Mouse (Mus musculus) mouse trophoblast stem cell (cell line): ENCODE results near the gene Stip1.
"Not testable (repeated sequence)": the region's sequence is repeated elsewhere in the genome, so short reads cannot be mapped to it uniquely, and the experiment has no call there.

Source experiments
- in situ Hi-C, 2 experiments: fragments of 300-500 bp; cut with MseI, MboI; formaldehyde crosslinking; loops; 2 replicates in 1 of 2; 3 replicates in 1 of 2; pipeline ENCODE4 v1.15.1; 2025

The Stip1 gene

DNA sequence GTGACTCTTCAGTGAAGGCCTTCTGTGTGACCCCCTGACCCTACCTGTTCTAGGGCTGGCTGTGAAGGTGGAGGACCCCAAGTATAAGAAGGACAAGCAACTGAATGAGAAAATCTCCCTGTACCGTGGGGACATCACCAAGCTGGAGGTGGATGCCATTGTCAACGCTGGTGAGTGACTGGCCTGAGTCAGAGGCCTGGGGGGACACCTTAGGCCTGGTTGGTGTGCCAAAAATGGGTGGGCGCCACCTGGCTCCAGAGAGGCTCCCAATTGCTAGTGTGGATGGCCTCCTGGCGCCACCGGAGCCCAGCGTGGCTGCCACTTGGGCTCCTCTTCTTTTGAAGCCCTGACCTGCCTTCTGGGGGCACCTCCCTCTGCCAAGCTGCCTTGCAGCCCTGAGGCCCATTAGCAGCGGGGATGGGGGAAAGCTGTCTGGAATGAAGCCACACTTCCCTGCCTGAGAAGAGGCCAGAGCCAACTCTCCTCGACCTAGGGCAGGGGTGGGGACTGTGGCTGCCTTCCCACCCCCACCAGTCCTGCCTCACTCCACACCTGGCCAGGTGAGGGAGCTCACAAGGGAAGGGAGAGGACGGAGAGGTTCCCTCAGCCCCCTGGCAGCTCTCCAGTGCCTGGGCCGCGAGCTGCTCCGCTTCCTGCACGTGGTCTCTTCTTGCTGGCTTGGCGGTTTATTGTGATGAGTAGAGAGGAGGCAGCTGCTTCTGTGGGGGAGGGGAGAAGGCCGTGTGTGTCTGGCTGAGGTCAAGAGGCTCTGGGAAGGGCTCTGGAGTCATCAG is 26.5 kb upstream of the Stip1 start:
- in situ Hi-C loops: loop anchor here (10.0 kb wide), 1 partner anchor 139 kb away; the partner anchor contains the start of gene Otub1 (in 2 of the 2)

DNA sequence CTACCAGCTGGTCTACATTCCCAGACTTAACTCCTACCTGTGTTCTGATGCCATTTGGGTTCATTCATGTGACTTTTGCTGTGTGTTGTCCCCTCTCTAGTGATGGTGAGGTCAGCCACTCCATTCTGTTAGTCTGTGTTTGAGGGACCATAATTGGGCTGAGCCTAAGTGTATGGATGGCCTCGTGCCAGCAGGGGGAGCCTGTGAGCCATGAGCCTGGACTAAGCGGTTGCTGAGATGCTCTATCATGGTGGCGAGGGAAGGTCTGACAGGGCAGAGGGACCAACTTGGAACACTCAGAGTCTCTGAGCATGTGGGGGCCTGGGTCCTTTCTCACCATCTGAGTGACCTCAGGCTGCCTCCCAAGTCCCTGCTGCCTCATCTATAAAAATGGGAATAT is 24.8 kb upstream of the Stip1 start:
- in situ Hi-C loops: loop anchor here (10.0 kb wide), 1 partner anchor 140 kb away; the partner anchor contains the start of gene Otub1 (in 2 of the 2)

DNA sequence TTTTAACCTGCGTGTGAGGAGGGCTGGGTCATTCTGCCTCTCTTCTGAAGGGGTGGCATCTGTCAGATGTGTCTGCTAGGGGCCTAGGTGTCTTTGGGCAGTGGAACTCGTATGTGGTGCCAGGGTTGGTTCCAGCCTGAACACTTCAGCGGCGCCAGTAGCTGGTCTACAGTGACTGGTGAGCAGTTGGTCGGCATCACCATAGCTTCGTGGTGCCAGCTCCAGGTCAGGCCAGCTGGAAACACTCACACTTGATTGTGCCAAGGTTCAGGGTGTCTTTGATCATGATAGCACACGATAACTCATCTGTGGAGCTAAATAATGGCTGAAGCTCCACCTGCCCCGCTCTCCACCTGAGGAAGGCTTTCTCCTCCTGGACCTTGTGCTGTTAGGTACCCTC is 23.1 kb upstream of the Stip1 start:
- in situ Hi-C loops: loop anchor here (10.0 kb wide), 1 partner anchor 142 kb away; the partner anchor contains the start of gene Otub1 (in 2 of the 2)

DNA sequence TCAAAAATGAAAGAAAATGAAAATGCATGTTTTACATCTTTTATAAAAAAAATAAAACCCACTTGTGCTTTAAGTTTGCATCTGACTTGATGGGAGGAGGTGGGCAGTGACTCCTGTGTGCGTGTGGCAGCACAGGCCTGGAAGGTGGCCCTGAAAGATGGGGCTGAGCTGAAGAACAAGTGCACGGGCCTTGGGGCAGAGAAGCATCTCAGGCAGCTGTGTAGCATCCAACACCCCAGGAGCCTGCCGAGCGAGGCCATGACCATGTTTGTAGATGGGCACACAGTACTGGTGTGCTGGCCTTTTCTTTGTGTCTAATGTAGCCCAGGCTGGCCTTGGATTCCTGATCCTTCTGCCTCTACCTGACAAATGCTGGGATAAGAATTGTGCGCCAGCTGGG is 22.3 kb upstream of the Stip1 start:
- in situ Hi-C loops: loop anchor here (10.0 kb wide), 1 partner anchor 143 kb away; the partner anchor contains the start of gene Otub1 (in 2 of the 2)

- in situ Hi-C loops: no loop called here
Measured at GRCm38 (mm10) chr19:7058541-7058940, 18.8 kb upstream of the Stip1 start.

DNA sequence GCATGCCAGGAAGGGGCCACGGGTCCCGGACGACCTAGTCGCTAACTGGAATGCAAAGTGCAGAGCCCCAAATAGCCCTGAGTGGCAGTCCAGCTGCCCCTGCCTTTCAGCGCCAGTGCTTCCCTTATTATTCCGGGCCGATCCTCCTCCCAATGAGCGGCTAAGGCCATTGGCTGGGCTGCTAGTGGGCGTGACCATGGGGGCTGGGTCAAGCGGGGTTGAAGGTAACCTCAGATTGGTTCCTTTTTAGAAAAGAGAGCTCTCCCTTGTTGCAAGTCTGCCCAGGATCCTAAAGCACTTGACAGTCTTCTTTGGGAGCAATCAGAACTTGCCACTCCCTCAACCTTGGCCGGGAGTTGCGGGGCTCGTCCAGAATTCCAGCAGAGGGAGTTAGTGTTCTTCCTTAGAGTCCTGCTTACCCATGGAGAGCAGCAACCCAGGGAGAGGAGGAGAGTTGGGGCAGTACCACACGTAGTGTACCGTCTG is 18.0 kb upstream of the Stip1 start:
- in situ Hi-C loops: no loop called here

- in situ Hi-C loops: no loop called here
Measured at GRCm38 (mm10) chr19:7057126-7057721, 17.5 kb upstream of the Stip1 start.

DNA sequence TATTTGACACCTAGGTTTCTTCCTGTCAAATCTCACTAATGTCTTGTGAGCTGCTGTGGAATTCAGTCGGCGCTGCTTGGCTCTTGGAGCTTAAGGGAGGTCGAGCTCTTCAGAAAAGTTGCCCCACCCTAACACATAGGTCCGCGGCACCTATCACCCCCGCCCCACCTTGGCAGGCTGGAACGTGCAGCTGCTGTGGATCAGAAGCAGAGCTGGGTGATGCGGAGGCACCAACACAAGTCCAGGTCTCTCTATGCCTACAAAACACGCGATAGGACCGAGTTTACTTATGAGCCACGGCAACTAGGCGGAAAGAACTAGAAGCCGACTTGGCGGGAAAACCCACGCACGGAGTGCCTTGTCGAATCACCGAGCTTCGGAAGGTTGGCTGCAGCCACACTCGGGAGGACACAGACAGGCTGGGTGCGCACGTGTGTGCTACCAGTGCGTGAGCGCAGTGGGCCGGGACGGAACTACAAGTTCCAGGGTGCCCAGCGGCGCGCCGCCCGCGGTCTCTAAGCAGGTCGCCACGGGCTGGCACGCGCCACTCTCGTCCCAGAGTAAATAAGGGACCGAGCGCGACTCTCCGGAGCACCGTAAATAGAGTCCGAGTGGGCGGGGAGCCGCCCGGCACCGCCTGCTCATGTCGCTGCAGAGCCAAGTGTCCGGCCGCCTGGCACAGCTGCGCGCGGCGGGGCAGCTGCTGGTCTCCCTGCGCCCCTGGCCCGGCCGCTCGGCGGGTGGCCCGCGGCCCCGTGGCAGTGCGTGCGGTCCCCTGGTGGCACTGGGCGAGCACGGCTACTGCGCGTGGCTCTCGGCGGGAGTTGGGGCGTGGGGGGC is 16.7 kb upstream of the Stip1 start, which contains the start of gene Macrod1:
Gene Macrod1 (plus strand): TSS at position 563 of the 840 bp plus-strand sequence.
- in situ Hi-C loops: no loop called here

DNA sequence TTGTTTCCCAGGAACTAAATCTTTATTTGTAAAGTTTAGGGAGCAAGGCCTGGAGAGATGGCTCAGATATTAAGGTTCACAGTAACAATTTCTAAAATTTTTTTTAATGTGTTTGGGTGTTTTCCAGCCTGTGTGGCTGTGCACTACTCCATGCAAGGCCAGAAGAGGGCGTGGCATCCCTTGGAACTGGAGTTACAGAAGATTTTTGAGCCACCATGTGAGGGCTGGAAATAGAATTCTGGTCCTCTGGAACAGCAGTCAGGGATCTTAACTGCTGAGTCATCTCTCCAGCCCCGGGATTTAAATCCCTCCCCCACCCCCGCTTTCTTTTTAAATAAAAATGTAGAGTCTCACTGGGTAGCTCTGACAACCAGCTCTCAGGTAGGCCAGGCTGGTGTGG is 15.4 kb upstream of the Stip1 start:
- in situ Hi-C loops: no loop called here

- in situ Hi-C loops: no loop called here
Measured at GRCm38 (mm10) chr19:7054772-7055171, 15.0 kb upstream of the Stip1 start.

DNA sequence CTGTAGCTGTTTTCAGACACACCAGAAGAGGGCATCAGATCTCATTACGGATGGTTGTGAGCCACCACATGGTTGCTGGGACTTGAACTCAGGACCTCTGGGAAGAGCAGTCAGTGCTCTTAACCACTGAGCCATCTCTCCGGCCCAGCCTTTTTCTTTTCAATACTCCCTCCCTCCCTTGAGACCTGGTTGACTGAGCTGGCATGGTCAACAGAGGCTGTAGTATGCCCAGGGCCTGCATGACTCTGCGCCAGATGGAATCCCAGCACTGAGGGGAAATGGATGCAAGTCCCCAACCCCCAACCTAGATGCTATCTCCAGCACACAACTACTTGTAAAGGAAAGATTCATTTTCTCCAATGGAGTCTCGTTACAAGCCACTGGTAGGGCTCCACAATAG is 13.6 kb upstream of the Stip1 start:
- in situ Hi-C loops: not testable (repeated sequence)

DNA sequence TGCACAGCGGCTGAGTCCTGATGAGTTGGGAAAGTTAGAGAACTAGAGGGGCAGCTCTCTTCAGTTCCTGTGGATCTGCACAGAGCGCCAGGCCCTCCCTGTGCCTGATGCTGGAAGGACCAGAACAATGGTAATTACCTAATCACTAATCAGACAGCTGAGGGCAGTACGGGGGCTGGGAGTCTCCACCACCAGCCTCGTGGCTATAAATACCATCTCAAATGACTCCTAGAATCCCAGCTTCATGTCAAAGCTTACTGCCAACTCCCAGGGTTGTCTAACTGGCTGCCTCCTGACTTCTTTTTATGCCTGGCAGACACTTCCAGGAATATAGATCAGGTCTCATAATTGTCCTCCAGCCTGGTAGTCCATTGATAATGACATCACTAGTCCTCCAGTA is 4.9 kb upstream of the Stip1 start:
- in situ Hi-C loops: no loop called here

- in situ Hi-C loops: no loop called here
Measured at GRCm38 (mm10) chr19:7044279-7044678, 4.5 kb upstream of the Stip1 start.

DNA sequence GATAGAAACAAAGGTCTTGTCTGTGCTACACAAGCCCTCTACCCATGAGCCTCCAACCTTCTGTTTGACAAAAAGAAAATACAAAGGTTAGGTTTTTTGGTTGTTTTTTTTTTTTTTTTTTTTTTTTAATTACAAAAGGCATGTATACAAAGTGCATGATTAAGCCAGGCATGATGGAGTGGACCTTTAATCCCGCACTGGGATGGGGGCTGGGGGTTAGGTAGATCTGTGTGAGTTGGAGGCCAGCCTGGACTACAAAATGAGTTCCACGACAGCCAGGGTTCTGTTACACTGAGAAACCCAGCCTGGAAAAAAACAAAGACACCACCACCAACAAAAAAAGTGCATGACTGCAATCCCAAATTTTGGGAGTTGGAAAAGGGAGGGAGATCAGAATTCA is 1.4 kb upstream of the Stip1 start:
- in situ Hi-C loops: no loop called here

DNA sequence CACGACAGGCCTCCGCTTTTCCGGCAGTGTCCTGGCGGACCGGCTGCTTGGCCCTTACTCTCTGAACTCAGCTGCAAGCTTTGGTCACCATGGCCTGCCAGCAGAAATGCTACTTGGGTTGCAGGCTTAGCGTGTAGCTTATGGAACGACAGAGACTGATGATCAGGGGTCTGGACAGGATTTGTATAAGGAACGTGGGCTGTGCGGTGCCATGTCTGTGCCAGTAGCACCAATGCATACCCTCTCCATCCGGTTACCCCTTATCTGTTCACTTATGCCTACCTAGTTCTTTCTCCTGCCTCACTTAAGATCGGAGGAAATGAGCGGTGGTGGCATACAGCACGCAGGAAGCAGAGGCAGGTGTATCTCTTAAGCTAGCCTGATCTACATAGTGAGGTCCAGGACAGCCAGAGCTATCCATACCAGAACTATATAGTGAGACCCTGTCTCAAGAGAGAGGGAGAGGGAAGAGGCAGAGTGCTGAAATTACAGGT is 917 bp upstream of the Stip1 start:
- in situ Hi-C loops: no loop called here

DNA sequence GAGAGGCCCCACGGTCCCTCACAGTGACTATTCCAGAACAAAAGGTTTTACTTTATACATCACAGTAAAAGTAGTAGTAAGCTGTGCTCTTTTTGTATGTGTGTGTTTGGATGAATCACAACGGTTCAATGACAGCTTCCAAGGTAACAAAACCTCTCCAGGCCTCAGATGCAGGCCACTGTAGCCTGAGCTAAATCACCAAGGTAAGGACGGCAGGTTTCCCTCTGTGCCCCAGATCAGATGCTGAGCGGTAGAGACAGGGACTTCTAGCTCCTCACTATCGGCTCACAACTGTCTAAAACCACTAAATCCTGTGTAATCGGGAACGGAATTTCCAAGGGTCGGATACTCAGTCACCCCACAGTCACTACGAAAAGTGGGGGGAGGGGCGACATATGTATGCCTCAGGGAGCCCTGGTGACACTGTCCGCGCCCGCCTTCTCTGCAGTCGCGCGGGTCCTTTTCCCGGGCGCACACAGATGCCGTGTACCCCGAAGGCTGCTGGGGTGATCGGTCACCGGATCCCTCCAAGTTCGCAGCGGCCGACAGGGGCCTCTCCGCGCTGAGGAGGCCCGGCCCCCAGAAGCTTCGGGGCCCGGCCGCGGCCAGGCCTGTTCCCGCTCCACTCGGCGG is 563 bp downstream of the Stip1 start:
- in situ Hi-C loops: no loop called here

GRCm38 (mm10) chr19:7034006-7034405 is 5.8 kb downstream of the Stip1 start:
- in situ Hi-C loops: no loop called here

GRCm38 (mm10) chr19:7029531-7029930 is 10.2 kb downstream of the Stip1 start:
- in situ Hi-C loops: no loop called here

- in situ Hi-C loops: no loop called here
Measured at GRCm38 (mm10) chr19:7020224-7020641, 19.5 kb downstream of the Stip1 start.

GRCm38 (mm10) chr19:7019191-7019590 is 20.6 kb downstream of the Stip1 start, which contains the start of gene Fermt3:
Fermt3 (minus strand) TSS chr19:7019469.
- in situ Hi-C loops: no loop called here

GRCm38 (mm10) chr19:7018546-7018945 is 21.2 kb downstream of the Stip1 start:
- in situ Hi-C loops: no loop called here
